Mouse (Mus musculus) activated CD4-positive, CD25-positive, alpha-beta regulatory T cell, adult 4 months (primary cell): ENCODE measurements around the gene Fam198b. TPM values are rescaled to one million over a fixed set of nuclear protein-coding genes. Genes with fewer than 3 reads are reported as not detected.

ENCODE experiments used
- ATAC-seq: one replicate; pipeline ENCODE4 v1.8.0; 2017
- polyA plus RNA-seq, 2 experiments: library from polyadenylated mRNA; unstranded; fragments of 100-300 nt; shearing (Covaris generic); gene quantifications; one replicate each; pipeline ENCODE4 v1.2.1; 2017

The Fam198b gene
- polyA plus RNA-seq, 2 experiments from 2014 or later, result 0.09 TPM; not detected in 1

DNA sequence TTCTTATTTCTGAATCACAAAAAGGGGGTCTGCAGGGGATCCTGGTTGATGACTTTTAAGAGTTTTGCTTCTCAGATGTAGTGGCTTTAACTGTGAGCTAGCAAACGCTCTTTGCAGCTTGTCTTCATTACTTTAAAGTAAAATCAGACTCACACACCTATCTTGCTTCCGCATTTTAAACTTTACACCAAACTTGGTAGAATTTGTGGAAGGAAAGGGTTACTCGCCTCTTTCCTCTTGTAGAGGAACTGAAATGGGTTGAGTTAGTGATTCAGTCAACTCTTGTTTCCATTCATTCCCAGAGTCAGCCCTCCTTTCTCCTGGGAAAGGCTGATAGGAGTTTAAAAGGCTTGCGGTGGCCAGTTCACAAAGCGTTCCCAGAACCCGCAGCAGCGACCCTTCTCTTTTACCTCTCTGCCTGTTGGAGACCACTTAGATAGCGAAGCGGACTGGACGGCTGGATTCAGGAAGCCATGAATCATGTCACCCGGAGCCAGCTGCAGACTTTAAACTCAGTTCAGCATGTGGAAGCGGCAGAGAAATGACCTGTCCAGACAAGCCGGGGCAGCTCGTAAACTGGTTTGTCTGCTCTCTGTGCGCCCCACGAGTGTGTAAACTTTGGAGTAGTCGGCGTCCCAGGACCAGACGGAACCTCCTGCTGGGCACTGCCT lies 1.5 kb downstream of the Fam198b start:
- no peak for ATAC-seq

DNA sequence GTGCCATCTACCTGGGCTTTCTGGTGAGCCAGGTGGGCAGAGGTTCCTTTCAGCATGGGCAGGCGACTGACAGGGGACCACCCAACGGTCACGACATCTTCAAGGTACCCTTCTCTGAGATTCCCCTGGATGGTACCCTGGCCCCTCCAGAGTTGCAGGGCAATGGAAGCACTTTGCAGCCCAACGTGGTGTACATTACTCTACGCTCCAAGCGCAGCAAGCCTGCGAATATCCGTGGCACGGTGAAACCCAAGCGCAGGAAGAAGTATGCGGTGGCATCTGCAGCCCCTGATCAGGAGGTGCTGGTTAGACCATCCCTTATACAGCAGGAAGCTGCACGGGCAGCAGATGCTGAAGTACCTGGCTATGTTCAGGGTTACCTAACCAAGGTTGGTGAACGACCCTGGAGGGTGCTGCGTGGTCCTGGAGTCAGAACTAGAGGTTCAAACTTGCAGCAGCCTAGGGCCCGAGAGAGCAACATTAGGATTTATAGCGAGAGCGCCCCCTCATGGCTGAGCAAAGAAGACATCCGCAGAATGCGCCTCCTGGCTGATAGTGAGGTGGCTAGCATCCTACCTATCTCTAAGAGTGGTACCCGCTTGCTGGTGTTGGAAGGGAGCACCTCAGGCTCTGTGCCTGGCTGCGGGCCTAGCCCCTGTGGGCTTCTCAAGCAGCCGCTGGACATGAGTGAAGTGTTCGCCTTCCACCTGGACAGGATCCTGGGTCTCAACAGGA lies 2.2 kb downstream of the Fam198b start:
- no peak for ATAC-seq

DNA sequence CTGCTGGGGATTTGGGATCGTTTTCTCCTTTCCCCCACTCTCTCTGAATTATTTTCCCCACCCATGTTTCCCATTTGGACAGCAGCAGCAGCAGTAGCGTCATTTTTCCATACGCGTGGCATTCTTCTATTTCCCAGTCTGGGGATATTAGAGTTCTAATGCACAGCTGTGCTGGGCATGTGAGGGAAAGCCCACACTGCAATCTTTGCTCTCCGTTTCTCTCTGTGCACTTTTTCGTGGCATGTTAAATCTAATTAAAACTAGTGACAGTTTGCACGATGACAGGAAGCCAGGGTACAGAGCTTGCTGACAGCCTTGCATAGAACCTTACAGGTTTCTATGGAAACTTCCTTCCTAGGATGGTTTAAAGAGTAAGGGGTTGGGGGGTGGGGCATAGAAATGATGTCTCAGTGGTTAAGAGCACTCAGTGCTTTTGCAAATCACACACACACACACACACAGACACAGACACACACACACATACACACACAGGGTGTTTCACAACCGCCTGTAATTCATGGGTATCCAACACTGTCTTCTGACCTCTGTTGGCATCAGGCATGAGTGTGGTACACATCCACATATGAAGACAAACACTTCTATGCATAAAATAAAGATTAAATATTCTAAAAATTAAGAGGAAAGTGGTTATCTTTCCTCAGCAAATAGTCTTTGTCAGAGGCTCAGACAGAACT lies 3.0 kb downstream of the Fam198b start:
- ATAC-seq, result no peak

DNA sequence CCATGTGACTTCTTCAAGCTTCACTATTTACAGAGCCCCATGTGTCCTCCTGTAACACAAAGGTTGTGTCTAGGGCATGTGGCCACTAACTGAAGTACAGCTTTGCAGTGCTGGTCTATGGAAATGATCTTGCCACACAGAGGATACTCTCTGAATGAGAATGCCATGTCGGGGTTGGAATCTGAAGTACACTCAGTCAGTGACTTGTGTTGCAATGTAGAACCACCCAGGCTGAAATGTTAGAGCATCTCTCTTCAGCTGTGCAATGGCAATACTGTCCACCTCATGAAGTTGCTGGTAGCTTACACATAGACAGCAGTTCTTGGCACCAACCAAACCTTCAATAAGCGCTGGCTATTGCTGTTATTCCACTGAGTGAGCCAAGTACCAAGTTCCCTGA lies 3.6 kb downstream of the Fam198b start:
- no peak for ATAC-seq

DNA sequence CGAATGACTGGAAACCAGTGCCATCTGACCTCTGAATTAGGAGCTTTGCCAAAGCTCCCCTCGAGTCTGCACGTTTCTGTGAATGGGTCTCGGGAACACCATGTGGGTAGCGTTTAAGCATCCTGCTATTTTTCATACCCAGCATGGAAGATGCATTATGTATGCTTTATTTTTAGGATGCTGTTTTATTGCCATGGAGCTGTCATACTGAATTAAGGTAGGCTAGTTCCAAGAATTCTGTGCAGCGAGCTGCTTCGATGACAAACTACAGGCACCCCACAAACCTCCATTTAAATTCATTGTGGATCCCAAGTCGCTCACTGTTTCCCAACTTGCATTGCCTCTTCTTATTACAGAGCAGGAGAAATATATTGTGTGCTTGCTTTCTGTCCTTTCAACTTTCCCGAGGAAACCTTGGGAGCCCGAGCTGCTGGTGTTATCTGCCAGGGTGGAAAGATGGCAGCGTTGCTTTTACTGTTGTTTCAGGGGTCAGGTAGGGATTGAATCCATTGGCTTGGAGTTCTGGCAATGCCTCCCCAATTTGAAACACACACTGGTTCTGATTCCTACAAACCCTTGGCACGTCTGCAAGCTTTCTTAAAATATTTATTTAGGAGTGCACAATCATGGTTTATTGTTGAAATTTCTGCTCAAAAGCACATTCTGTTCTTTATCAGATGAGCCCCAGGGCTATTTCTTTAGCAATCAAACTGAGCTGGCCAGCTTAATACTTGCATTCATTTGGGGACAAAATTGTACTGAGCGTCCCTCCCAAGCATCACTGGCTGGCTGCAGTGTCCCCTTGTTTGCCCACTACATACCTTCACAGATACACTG lies 13.4 kb downstream of the Fam198b start:
- no peak for ATAC-seq

DNA sequence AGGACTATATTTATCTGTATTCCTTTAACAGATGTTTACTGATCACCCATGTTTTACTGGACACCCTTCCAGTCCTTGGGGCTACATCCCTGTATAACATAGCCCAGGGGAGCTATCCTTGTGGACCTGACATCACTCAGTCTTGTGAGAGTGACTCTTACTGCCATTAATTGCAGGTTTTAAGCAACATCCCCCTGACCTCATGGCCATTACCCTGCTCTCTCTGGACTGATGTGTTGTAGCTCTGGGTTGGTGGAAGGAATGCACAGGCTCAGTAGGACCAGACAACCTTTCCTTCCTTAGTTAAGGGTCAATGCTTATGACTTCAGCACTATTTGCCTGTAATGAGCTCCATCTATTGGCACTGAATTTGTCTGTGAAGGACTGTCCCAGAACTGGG lies 14.2 kb downstream of the Fam198b start:
- no peak for ATAC-seq

DNA sequence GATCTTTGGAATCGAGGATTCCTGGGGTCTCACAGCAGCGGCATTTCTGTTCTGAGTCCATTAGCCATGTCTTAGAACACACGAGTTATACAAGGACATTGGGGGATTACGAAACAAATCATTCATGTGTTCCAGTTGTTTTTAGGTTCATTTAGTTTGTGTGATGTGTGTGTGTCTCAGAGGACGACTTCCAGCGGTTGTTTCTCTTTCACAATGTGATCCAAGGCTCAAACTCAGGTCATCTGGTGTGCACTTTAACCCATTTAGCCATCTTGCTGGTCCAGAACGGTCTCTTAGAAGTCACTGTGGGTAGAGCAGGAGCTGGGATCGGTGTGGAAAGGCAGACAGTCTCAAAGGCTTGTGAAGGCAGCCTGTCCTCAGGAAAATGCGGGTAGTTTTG lies 15.6 kb downstream of the Fam198b start:
- no peak for ATAC-seq

DNA sequence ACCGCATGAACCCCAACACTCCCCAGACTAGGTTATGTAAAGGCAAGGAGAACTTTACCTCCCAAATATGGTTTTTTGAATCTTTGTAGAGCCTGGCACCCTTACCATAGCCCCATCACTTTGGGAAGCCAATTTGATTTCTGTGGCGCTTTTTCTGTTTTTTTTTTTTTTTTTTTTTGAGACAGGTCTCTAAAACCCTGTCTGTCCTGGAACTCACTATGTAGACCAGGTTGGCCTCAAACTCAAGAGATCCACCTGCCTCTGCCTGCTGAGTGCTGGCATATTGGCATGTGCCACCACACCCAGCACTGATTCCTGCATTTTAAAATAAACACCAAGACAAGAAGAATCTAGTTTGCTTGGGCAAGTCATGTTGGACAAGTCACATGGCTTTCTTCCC lies 16.2 kb downstream of the Fam198b start:
- ATAC-seq, result no peak

DNA sequence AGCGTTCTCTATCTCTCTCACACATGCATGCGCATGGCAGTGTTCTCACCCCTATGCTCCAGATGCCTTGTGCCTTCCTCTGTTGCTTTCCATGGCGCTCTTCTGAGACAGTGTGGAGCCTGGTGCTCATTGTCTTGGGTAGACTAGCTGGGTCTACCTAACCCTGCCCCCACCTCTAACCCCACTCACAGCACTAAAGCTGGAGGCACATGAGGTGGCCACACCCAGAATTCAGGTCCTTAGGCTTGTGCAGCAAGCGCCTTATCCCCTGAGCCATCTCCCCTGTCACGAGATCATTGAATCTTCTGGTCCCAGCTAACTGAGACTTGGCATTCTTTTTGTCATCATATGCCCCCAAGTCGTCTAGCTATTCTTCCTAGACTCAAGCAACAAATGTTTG lies 17.0 kb downstream of the Fam198b start:
- no peak for ATAC-seq

DNA sequence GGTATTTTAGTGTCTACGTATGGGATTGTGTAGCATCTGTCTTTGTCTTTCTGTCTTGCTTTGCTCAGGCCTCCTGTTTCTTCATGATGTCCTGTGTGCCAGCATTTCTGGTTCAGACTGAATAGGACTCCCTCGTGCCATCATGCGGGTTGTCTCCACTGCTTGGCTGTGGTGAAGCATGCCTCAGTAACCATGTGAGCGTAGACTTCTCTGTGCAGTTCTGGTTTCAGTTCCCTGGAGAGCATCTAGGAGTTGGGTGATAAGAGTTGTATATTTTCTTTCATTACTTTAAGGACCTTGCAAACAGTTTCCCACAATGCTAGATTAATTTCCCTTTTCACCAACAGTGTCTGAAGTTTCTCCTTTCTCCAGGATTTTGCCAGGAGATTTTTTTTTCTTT lies 17.4 kb downstream of the Fam198b start:
- ATAC-seq, result no peak

DNA sequence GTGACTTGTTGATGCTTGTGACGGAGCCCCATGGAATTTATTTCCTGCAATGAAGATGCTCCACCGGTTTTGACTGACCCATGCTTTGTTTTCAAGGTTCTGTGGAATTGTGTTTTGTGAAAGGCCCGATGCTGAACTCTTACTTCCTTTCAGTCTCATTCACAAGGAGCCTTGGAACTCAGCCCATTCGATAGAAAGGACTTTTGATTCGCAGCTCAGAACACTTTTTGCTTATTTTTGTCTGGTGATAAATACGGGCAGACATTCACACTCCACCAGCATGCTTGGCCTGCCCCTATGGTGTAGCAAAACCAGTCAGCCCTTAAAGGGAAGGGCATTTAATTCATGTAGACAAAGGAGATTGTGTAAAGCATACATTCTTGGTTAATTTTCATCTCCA lies 19.5 kb downstream of the Fam198b start:
- no peak for ATAC-seq

DNA sequence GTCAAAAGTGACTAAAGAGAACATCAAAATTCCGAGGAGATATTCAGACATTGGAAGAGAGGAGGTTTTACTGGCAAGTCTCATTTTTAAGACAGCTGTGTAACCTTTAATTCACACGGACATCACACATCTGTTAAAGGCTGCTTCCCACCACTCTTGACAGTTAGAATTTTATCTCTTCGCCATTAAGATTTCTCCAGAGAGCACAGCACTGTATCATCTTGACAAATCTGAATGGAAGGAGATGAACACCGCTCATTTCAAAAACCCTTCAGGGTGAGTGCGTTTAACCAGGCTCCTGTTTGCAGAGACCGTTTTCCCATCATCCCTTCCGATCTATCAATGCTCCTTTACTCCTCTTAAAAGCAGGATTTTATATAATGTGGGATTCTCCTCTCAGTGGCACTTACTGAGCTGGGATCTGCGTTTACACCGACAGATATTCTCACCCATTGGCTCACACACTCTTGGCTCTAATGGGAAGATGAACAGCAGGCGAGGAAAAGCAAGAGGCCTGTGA lies 20.0 kb downstream of the Fam198b start:
- ATAC-seq, result no peak

DNA sequence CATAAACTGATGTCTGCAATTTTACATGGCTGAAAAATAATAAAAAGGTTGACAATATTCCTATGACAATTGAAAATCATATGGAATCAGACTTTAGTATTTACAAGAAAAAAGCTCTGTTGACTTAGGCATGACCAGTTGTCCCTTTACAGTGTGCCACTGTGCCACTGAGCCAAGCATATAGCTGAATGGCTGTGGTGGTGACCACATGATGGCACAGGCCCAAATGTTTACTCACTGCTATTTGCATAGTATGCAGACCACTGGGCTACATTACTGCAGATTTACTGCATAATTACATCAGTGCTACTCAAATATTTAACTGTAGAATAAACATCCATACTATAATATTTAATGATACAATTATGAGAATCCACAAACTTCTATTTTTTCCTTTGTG lies 21.1 kb downstream of the Fam198b start:
- ATAC-seq, result no peak

DNA sequence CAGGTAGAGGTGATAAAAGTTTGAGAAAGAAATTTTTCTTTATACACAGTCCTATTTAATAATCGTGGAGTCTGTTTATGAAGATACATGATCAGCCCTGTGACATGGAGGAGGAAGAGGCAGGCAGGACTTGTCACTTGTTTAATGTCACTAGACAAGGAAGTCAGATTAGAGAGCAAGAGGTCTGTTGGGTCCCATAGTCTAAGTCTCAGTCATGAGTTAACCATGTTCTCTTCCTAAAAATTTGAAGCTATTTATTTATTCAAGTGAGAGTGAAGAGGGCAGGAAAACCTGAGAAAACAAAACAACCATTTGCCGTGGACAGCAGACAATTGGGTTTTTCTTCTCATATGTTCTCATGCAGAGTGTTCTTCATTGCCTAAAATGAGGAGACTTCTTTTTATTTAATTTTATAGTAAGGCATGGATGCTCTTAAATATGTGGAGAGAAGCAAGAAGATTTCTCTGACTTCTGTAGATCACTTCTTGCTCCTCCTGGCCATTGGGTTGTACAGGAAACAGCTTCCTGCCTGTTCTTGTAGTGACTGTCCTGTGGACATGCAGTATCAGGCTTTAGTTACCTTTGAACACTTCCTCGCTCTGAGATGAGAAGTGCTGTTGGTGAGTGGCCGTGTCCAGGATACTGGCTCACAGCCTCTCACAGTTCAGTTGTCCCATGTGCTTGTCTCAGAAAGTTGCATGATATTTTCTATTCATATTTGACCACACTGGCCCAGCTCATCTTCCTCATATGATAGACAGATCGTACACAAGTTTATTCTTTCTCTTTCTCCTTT lies 22.1 kb downstream of the Fam198b start:
- ATAC-seq, result no peak

DNA sequence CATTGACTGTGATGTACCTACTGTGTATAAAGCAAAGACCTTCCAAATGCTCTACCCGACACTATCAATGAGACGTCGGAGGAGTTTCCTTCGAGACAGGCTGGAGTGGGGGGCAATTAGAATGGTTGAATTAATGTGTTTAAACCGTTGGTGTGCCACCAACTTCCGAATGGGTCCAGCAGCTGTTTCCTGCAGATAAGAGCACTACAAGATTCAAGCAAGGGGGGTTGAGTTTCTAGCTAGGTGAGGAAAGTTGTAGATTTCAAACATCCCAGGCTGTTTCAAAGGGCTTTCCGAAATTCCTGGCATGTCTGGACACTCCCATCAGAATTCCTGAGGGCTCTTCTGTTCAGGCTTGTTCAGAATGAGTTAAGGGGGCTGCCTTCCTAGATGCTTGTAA lies 22.9 kb downstream of the Fam198b start:
- no peak for ATAC-seq

DNA sequence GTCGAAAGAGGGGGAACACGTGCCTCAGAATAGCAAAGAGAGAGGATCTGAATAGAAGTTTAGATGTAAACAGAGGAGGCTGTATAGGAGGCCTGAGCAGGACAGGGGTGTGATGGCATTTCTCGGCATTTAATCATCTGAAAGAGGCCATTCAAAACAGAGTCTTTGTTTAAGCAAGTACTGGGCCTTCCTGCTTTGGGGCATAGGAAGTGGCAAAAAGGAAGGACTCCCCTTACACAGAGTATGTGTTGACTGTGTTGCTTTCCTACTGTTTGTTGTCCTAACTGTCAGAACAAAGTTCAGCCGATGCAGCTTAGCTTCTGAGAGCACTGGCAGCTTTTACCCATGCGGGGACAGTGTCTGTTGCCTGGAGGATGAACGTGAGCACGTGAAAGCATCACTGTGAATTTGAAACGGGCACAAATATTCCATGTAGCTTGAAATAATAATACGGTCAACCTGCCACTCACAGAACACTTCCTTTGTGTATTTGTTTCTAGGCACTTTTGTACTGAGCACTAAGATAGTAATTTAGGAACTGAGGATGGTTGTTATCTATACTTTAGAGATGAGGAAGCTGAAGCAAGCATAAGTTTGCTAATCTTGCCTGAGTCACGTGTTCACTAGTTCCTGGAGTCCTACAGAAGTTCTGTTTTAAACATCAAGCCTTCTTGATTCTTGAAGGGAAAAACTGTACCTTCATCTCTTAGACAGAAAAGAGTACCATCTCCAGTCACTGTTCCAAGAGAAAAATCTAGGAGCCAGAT lies 26.2 kb downstream of the Fam198b start:
- no peak for ATAC-seq

DNA sequence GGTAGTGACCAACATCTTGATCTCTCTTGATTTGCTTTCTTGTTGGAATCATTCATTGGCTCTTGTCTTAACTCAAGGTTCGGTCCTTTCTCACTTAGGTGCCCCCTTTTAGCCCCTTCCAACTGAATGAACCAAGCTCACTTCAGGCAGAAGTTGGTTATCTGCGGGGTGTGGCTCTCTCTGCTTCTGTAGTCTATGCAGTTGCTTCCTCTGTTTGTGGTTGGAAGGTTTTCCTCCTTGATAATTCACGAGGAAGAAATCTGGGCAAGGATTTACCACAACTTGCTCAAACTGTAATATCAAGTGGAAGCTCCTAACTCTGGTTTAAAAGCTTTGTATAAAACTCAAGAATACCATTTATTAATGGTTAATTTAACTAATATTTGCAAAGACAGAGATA lies 26.8 kb downstream of the Fam198b start:
- ATAC-seq, result no peak

DNA sequence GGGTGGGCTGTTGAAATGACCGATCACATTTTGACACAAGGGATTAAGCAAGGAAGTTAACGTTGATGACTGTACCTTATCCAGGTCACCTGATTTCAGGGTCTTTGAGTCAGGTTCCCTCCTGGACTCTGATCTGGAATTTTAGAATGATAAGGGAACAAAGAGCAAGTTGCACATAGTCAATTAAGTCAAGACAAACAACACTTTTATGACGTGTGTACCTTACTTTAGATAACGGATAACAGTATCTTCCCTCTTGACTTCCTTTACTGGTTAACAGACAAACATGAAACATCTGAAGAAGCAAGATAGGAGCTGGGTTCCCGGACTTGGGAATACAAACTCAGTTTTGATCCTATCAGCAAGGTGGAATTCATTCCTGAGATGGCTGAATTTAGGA lies 29.7 kb downstream of the Fam198b start:
- no peak for ATAC-seq

DNA sequence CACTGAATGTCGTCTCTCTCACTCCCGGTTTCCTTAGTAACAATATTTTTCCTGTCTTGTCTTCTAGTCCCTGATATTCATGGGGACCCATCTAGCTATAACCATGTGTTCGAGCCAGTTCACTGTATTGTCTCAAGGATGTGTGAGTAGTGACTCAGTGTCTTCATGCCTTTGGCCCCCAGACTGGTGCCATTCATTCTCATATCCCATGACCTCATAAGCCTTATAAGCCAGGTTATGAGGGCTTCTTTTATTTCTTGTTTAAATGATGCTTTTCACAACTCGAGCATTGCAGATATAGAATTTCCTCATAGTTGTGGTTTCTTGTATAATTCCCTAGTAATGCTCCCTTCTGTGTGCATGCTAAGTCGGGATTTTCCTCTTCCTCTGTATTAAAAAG lies 31.9 kb downstream of the Fam198b start:
- no peak for ATAC-seq

DNA sequence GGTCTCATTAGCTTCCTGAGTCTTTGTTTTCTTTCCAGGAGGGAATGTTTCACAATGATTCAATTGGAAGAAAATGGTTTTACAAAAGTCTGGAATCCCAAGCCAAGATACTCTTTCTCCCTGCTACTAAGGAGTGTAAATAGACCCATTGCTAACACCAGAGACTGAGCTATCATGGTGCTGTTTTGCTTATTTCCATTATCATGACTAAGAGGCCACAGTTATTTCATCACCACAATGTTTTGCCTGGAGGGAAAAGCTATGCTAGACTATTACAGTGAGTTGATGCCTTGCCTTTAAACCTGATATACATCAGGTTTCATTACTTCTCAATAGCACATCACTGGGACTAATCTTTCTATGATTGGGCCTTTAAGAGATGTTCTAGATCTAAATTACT lies 34.4 kb downstream of the Fam198b start:
- no peak for ATAC-seq
